In the genomic region with DNA sequence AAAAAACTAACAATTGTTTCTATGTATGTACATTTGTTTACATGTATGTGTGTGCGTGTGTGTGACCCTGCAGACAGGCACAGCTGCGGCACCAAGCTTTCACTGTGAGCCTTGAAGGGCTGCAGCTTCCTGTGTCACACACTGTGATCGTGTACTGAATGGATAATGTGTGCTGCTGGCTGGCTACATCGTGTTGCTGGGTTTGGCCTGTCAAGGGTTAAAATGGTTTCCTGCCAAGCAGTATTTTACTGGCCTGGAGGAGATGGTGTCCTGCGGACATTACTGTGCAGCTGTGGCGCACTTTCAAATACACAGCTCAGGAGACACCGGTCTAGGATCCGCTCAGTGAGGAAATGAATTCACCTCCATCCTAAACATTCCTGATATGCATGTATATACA, we compare ENCODE assay signal across 9 mouse cellular contexts. TPM values are rescaled to one million over a fixed set of nuclear protein-coding genes. Genes with fewer than 3 reads are reported as not detected.
DNase-seq lines count a peak whose midpoint lies in the region; ATAC-seq lines count a peak whose summit lies in the region.
"Had no signal": no experiment of that assay in that cellular context is flagged by ENCODE, and none has a peak within 500 bp of the region (broad histone marks: within the 10 kb centered on the region; RNA-seq: fewer than 3 reads in every experiment).

No protein-coding gene starts in this region.

- no peak overlapping the region for H3K9ac ChIP-seq in embryonic facial prominence, embryonic 11.5 days (replicated peaks; ENCODE audit: low read length)
- no peak overlapping the region for H3K9ac ChIP-seq in neural tube, embryonic 14.5 days (replicated peaks; ENCODE audit: low read depth, low read length)
- H3K9ac ChIP-seq: heart, embryonic 13.5 days had no signal

- no peaks in the 10 kb centered on the region for H3K9me3 ChIP-seq in embryonic facial prominence, embryonic 11.5 days (replicated peaks; ENCODE audit: control insufficient read depth, low read length)
- H3K9me3 ChIP-seq in neural tube, embryonic 14.5 days (ENCODE audit: control insufficient read depth, low read length) = peaks cover 5% of the 10 kb centered on the region; the same call in 1 of the 2 replicates

- no peak overlapping the region for H3K4me3 ChIP-seq in embryonic facial prominence, embryonic 11.5 days (ENCODE audit: low read depth, low read length)
- H3K4me3 ChIP-seq in neural tube, embryonic 14.5 days (ENCODE audit: low read depth, low read length) = no peak overlapping the region
- H3K4me3 ChIP-seq: heart, embryonic 13.5 days had no signal

- H3K36me3 ChIP-seq in embryonic facial prominence, embryonic 11.5 days (replicated peaks; ENCODE audit: control insufficient read depth, insufficient read depth, low read depth, low read length) = no peaks in the 10 kb centered on the region
- H3K36me3 ChIP-seq in neural tube, embryonic 14.5 days (ENCODE audit: control insufficient read depth, insufficient read depth, low read length) = no peaks in the 10 kb centered on the region

- ATAC-seq in embryonic facial prominence, embryonic 11.5 days (replicated peaks; ENCODE audit: insufficient number of reproducible peaks, low FRiP score, low TSS enrichment, low read depth) = peak; percentile 78
- ATAC-seq in neural tube, embryonic 14.5 days (ENCODE audit: low read depth) = peak; percentile 86
- ATAC-seq in activated CD4-positive, CD25-positive, alpha-beta regulatory T cell, adult 4 months = no peak

- 24% methylated on average over 8 of the region's 8 CpGs for WGBS in embryonic facial prominence, embryonic 11.5 days
- WGBS in neural tube, embryonic 14.5 days = 11% methylated on average over 8 of the region's 8 CpGs

- H3K27me3 ChIP-seq in embryonic facial prominence, embryonic 11.5 days (ENCODE audit: control insufficient read depth, insufficient read depth, low read length) = no peaks in the 10 kb centered on the region
- H3K27me3 ChIP-seq in neural tube, embryonic 14.5 days (ENCODE audit: control insufficient read depth, insufficient read depth, low read length) = no peaks in the 10 kb centered on the region
- H3K27me3 ChIP-seq: heart, embryonic 13.5 days had no signal

- H3K4me2 ChIP-seq in embryonic facial prominence, embryonic 11.5 days (ENCODE audit: low read depth, low read length) = no peak overlapping the region
- peak overlapping the region; percentile 24; the same call in 1 of the 2 replicates for H3K4me2 ChIP-seq in neural tube, embryonic 14.5 days (ENCODE audit: low read depth, low read length)
- H3K4me2 ChIP-seq: heart, embryonic 13.5 days had no signal

- no peaks in the 10 kb centered on the region for H3K4me1 ChIP-seq in embryonic facial prominence, embryonic 11.5 days (ENCODE audit: control insufficient read depth, insufficient read depth, low read length)
- H3K4me1 ChIP-seq in neural tube, embryonic 14.5 days (ENCODE audit: control insufficient read depth, insufficient read depth, low read length) = no peaks in the 10 kb centered on the region

- DNase-seq in lung, postnatal 10 days = peak; percentile 23
- DNase-seq in lung, postnatal 4 days = no peak
- DNase-seq in embryonic facial prominence, embryonic 11.5 days (ENCODE audit: low spot score) = peak; percentile 38
- DNase-seq in layer of hippocampus, adult 9-11 months = peak; percentile 63
- no peak for DNase-seq in gastrocnemius, postnatal 25 days
- DNase-seq in kidney, postnatal 25 days = no peak

- no peak overlapping the region for H3K27ac ChIP-seq in embryonic facial prominence, embryonic 11.5 days (replicated peaks; ENCODE audit: low read depth, low read length)
- peak overlapping the region; percentile 62; the same call in 1 of the 2 replicates for H3K27ac ChIP-seq in neural tube, embryonic 14.5 days (ENCODE audit: low read depth, low read length)
- H3K27ac ChIP-seq: heart, embryonic 13.5 days had no signal

RNA-seq across cellular contexts. Expression of a gene that starts 3.7 kb away (rescaled TPM):
- polyA plus RNA-seq in embryonic facial prominence, embryonic 11.5 days (2014; fragmentation: Nextera tagmentation; extraction: Ambion mirVana) = 6.4 and 7.7 TPM in 2 replicates
- polyA plus RNA-seq in neural tube, embryonic 14.5 days (2014; fragmentation: Nextera tagmentation; extraction: Ambion mirVana) = 374 and 564 TPM in 2 replicates
- under 1 TPM; 0.15 to 0.24 TPM for total RNA-seq in gastrocnemius, postnatal 25 days (2021)
- under 1 TPM in 1 of 2 experiments, not detected in 1; 0.37 TPM for polyA plus RNA-seq in activated CD4-positive, CD25-positive, alpha-beta regulatory T cell, adult 4 months (2017; shearing (Covaris generic))

Comparison
In these comparisons a context has a peak if more than half of its experiments do, and no peak if none do; other contexts are left out.
1. DNase-seq: peak in lung, postnatal 10 days (single experiment), embryonic facial prominence, embryonic 11.5 days (single experiment) and layer of hippocampus, adult 9-11 months (single experiment); none in lung, postnatal 4 days (0 of 2), gastrocnemius, postnatal 25 days (single experiment) and kidney, postnatal 25 days (0 of 2).
2. RNA of a gene that starts 3.7 kb away (polyA plus RNA-seq): 374 to 564 TPM in neural tube, embryonic 14.5 days; 6.4 to 7.7 TPM in embryonic facial prominence, embryonic 11.5 days and 0.37 TPM in activated CD4-positive, CD25-positive, alpha-beta regulatory T cell, adult 4 months; every median in the first group is over 10 times any median in the second.